Mouse (Mus musculus) liver, postnatal 0 days (tissue): ENCODE measurements around the gene Fryl.

Experiments
- CTCF ChIP-seq: sonication (generic); IDR thresholded peaks from 2 replicates; pipeline ENCODE4 v1.5.1; 2016; ENCODE audit warnings: antibody characterized with exemption, low read depth
- EP300 ChIP-seq: IDR thresholded peaks from 2 replicates; pipeline ENCODE4 v1.6.1; 2016; ENCODE audit warnings: antibody characterized with exemption, low read depth, mild to moderate bottlenecking

DNA sequence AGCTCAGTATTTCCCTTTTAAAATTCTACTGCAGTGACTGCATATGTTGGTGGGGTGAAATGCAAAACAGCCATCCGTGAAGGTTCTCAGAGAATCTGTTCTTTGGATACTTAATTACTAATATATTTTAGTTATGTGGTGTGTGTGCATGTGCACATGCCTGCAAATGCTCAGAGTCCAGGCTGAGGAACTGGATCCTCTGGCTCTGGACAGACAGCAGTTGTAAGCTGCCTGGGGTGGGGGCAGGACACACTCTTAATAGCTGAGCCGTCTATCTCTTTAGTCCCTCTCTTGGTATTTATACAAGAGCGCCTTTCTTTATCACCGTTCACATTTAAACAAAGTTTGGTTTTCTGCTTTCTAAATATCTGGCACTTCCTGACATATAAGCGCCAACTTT is 199.5 kb downstream of the Fryl start:
- no peak for TF ChIP-seq CTCF
- TF ChIP-seq EP300 = no peak
